9 mouse cellular contexts compared by ENCODE assay signal in genomic region chr4:133200343-133200742, GRCm38 (mm10). TPM values are rescaled to one million over a fixed set of nuclear protein-coding genes. Genes with fewer than 3 reads are reported as not detected.
DNase-seq lines count a peak whose midpoint lies in the region; ATAC-seq lines count a peak whose summit lies in the region.
"Had no signal": no experiment of that assay in that cellular context is flagged by ENCODE, and none has a peak within 500 bp of the region (broad histone marks: within the 10 kb centered on the region; RNA-seq: fewer than 3 reads in every experiment).

No protein-coding gene starts in this region.

- peak; percentile 53 for ATAC-seq in frontal cortex, adult (ENCODE audit: low TSS enrichment)
- ATAC-seq in hindbrain, embryonic 11.5 days (ENCODE audit: low FRiP score) = no peak

- H3K27ac ChIP-seq in hindbrain, embryonic 11.5 days (ENCODE audit: low read depth, low read length) = 0 out of 2 replicates have a peak overlapping the region, but pooled peaks have one; percentile 17

- peaks cover 25% of the 10 kb centered on the region for H3K4me1 ChIP-seq in hindbrain, embryonic 11.5 days (replicated peaks; ENCODE audit: control insufficient read depth, insufficient read depth, low read length)

- H3K9me3 ChIP-seq in hindbrain, embryonic 11.5 days (ENCODE audit: control insufficient read depth, low read length) = no peaks in the 10 kb centered on the region

- no peak overlapping the region for H3K4me3 ChIP-seq in hindbrain, embryonic 11.5 days (ENCODE audit: low read depth, low read length)

- intact Hi-C loops in left cerebral cortex, postnatal 36 days (cut with DNase I) = no loop called here

- H3K4me2 ChIP-seq in hindbrain, embryonic 11.5 days (replicated peaks; ENCODE audit: low read depth, low read length) = no peak overlapping the region

- no peaks in the 10 kb centered on the region for H3K36me3 ChIP-seq in hindbrain, embryonic 11.5 days (ENCODE audit: control insufficient read depth, insufficient read depth, low read length)

- peak; percentile 30 to 39 for DNase-seq in cerebellum, adult 18-20 months
- DNase-seq in cerebellum, adult 8-10 months = no peak
- DNase-seq in Muller cell, postnatal 12 days (ENCODE audit: inconsistent ontology term) = peak; percentile 52
- peak; percentile 36 for DNase-seq in hindbrain, embryonic 11.5 days (ENCODE audit: low spot score)
- peak; percentile 47 to 59 for DNase-seq in left cerebral cortex, postnatal 36 days (ENCODE audit: low spot score in 2 of 2)
- DNase-seq in right cerebral cortex, postnatal 14 days = peak; percentile 64
- DNase-seq in embryo, embryonic 10 days (ENCODE audit: low spot score) = no peak

- peak overlapping the region; percentile 31; the same call in 1 of the 2 replicates for H3K9ac ChIP-seq in hindbrain, embryonic 11.5 days (ENCODE audit: low read depth, low read length)

- WGBS in hindbrain, embryonic 11.5 days = 28% methylated on average over 21 of the region's 21 CpGs

- no peaks in the 10 kb centered on the region for H3K27me3 ChIP-seq in hindbrain, embryonic 11.5 days (ENCODE audit: control insufficient read depth, insufficient read depth, low read length)

RNA-seq across cellular contexts. Expression of gene Cd164l2, which starts 11.6 kb away (rescaled TPM):
- polyA plus RNA-seq in hindbrain, embryonic 11.5 days (2014; fragmentation: Nextera tagmentation; extraction: Ambion mirVana) = 0.91 and 0.93 TPM in 2 replicates
- 1 to 10 TPM; 4.9 to 10.0 TPM for total RNA-seq in left cerebral cortex, postnatal 36 days (2021)

RNA-seq across cellular contexts. Expression of gene Gpr3, which starts 12.0 kb away (rescaled TPM):
- polyA plus RNA-seq in hindbrain, embryonic 11.5 days (2014; fragmentation: Nextera tagmentation; extraction: Ambion mirVana) = 0.19 and 0.50 TPM in 2 replicates
- 1 to 10 TPM; 8.1 to 8.5 TPM for total RNA-seq in left cerebral cortex, postnatal 36 days (2021)
- total RNA-seq: neutrophil, adult 5-6 weeks had no signal

RNA-seq across cellular contexts. Expression of gene Map3k6, which starts 40.3 kb away (rescaled TPM):
- 2.7 and 3.0 TPM in 2 replicates for polyA plus RNA-seq in hindbrain, embryonic 11.5 days (2014; fragmentation: Nextera tagmentation; extraction: Ambion mirVana)
- total RNA-seq in left cerebral cortex, postnatal 36 days (2021) = 1 to 10 TPM; 6.8 to 8.1 TPM

Comparison
In these comparisons a context has a peak if more than half of its experiments do, and no peak if none do; other contexts are left out.
1. DNase-seq: peak in cerebellum, adult 18-20 months (2 of 2), Muller cell, postnatal 12 days (single experiment), hindbrain, embryonic 11.5 days (single experiment), left cerebral cortex, postnatal 36 days (2 of 2) and right cerebral cortex, postnatal 14 days (single experiment); none in cerebellum, adult 8-10 months (single experiment) and embryo, embryonic 10 days (single experiment).